Mouse (Mus musculus) cerebellum, adult 2 months (tissue): ENCODE measurements around the gene Dnajb5. TPM values are rescaled to one million over a fixed set of nuclear protein-coding genes. Genes with fewer than 3 reads are reported as not detected.
A peak's percentile ranks its signal among the peaks of the same experiment; 100 is the strongest.

Experiments used
- DNase-seq, 2 experiments: peaks; one replicate each; pipeline ENCODE4 v3.0.0; 2021
- H3K27ac ChIP-seq: fragments of 200-500 bp; 2 replicates; pipeline ENCODE4 v1.5.1; 2012; ENCODE audit warnings: low read length, control low read depth, inconsistent platforms; ENCODE audit not compliant: insufficient read depth
- H3K27me3 ChIP-seq: fragments of 200-500 bp; 2 replicates; pipeline ENCODE4 v1.6.1; 2012; ENCODE audit warnings: inconsistent platforms, mild to moderate bottlenecking, low read length, moderate library complexity; ENCODE audit not compliant: control insufficient read depth, insufficient read depth
- H3K4me1 ChIP-seq: fragments of 200-500 bp; 2 replicates; pipeline ENCODE4 v1.6.1; 2011; ENCODE audit warnings: low read length; ENCODE audit not compliant: control insufficient read depth, insufficient read depth
- H3K4me3 ChIP-seq: fragments of 200-500 bp; replicated peaks from 2 replicates; pipeline ENCODE3; 2011; ENCODE audit warnings: mild to moderate bottlenecking, low read depth, low read length, control low read depth; ENCODE audit not compliant: insufficient read depth
- CTCF ChIP-seq: fragments of 200-500 bp; IDR thresholded peaks from 2 replicates; pipeline ENCODE4 v1.5.1; 2011; ENCODE audit warnings: low read depth, mild to moderate bottlenecking, control low read depth, low read length, moderate library complexity, borderline replicate concordance; ENCODE audit not compliant: insufficient read depth
- POLR2A ChIP-seq: fragments of 200-500 bp; IDR thresholded peaks from 2 replicates; pipeline ENCODE4 v1.6.1; 2011; ENCODE audit warnings: low read length, control low read depth, borderline replicate concordance; ENCODE audit not compliant: insufficient read depth
- WGBS: fragments of 180-500 bp; shearing (Covaris S2); methylation state at CpG from one replicate; pipeline ENCODE4 v1.1.7; 2018; 5-methylcytosine and 5-hydroxymethylcytosine counted together
- polyA plus RNA-seq: library from polyadenylated mRNA; depleted of rRNA; stranded (reverse); fragments of >200 nt; gene quantifications from 2 replicates; pipeline ENCODE4 v1.2.3, GENCODE M21; 2012

The Dnajb5 gene
- polyA plus RNA-seq, 1 experiment, result 55.0 TPM

DNA sequence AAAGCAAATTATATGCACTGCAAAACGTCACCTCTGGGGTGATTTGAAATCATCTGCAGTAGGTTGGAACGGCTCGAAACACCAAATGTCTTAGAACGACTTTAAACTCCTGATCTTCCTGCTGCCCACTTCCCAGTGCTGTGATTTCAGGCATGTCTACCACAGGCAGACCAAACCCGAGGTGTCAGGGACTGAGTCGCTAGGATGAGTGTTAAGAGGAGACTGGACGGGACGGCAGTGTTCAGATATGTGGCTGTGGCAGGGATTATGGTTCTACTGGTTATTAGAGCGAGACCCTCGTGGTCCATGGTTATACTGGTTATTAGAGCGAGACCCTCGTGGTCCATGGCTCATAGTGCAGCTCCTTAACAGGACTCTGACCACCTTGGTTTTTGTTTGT, 34.3 kb upstream of the Dnajb5 start:
- H3K4me1 ChIP-seq, result no peaks in the 10 kb centered on the region
- 89% methylated on average over 12 of the region's 12 CpGs for WGBS
- DNase-seq, result no peak
- no peaks in the 10 kb centered on the region for H3K27me3 ChIP-seq
- no peak overlapping the region for H3K27ac ChIP-seq
- no peak overlapping the region for H3K4me3 ChIP-seq
- TF ChIP-seq POLR2A, result no peak

DNA sequence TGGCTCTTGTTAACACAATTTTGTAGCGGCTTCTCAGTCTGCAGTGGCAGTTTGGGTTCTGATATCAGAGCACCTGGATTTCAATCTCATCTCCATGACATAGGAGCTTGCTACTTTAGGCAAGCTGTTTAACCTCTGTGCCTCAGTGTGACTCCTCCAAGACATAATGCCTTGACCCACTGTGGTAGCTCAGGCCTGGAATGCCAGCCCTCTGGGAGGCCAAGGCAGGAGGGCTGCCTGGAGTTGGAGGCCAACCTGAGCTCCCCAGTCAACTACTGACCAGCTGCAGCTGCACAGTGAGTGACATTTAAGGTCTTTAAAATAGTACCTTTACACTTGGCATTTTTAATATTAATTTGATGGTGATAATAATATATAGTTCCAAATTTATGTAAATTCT, 33.6 kb upstream of the Dnajb5 start:
- Histone ChIP-seq H3K4me3 (no peak overlapping the region), H3K27ac (no peak overlapping the region), H3K4me1 (no peaks in the 10 kb centered on the region), H3K27me3 (no peaks in the 10 kb centered on the region)
- whole genome bisulfite sequencing, result 96% methylated on average over 1 of the region's 1 CpGs
- DNase-seq, result no peak
- TF ChIP-seq POLR2A, result no peak
- no peak for TF ChIP-seq CTCF

DNA sequence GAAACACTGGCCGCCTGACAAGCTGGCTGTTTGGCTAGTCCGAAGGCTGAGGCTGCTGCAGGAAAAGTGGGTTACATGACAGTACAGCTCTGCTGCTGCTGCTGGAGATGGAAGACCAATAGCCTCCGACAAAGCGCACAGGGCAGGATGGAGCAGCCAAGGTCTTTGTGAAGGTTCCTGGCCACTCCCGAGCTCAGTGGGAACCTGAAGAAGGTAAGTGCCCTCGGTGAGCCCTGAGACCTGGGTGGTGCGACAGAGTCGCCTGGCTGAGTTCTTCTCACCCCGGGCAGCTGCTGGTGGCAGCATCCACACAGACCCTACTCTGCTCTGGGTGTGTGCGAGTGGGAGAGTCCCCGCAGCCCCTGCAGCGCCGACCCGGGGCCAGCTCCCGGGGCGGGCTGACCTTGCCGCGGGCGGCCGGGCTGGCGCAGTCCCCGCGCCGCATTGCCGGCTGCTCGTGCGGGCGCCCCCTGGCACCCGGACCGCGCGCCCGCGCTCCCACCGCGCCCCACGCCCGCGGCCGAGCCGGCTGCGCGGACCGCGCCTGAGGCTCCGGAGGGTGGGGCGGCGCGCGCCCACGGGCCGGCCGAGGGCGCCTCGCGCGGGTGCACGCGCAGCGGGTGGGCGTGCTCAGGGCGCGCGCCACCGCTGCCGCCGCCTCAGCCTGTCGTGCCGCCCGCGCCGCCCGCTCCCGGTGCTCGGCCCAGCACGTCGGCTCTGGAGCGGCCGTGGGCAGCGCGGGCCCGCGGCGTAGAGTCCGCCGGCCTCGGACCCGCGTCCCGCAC, 32.8 kb upstream of the Dnajb5 start, which contains the start of gene Phf24:
TSS of gene Phf24 (plus strand) at position 44 of the 785 bp plus-strand sequence.
- H3K27me3 ChIP-seq, result no peaks in the 10 kb centered on the region
- 5% methylated on average over 65 of the region's 90 CpGs for WGBS

DNA sequence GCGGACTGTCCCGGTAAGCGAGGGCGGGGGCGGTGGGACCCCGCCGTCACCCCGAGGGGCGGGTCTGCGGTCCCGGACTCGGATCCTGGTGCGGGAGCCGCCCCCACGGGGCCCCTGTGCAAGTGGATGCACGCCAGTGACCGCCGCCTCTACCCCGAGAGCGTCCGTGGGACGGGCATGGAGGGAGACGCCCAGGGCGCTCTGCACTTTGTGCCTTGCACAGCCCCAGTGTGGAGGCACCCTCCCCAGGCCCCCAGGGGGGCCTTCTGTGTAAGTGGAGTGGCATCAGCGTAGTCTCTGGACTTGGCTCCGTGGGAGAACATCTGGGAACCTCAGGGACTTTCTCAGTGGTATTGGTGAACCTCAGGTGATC, 32.2 kb upstream of the Dnajb5 start:
- H3K4me1 ChIP-seq, result no peaks in the 10 kb centered on the region
- TF ChIP-seq CTCF, result no peak
- no peak for TF ChIP-seq POLR2A
- 4% methylated on average over 26 of the region's 26 CpGs for WGBS
- peak; percentile 15 to 43 for DNase-seq
- no peak overlapping the region for H3K27ac ChIP-seq
- H3K4me3 ChIP-seq, result peak overlapping the region; percentile 49
- no peaks in the 10 kb centered on the region for H3K27me3 ChIP-seq

More for the DNA sequence above, 32.8 kb upstream of the Dnajb5 start, which contains the start of gene Phf24:
- peak within 1 kb of the TSS; percentile 0; the same call in 1 of the 2 replicates for H3K27ac ChIP-seq
- H3K4me3 ChIP-seq, result peak within 1 kb of the TSS; percentile 50
- DNase-seq, result peak; percentile 43 to 50
- TF ChIP-seq CTCF (no peak), POLR2A (no peak)
- H3K4me1 ChIP-seq, result no peaks in the 10 kb centered on the region

DNA sequence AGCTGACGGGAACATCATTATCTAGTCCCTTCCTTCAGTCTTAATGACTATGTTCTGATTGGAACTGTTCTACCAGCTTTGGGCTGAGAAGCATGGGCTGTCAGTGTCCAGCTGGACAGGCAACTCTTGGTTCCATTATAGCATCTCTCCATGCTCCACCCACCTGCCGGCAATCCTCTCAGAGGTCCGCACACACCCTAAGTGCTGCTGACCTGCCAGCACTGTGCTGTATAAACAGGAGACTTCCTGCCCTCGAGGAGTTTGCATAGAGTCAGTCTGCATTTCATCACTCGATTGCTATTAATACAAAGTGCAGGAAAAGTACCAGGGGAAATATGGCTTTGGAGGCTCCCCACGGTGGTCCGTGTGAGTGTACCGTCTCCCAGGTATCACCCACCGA, 28.9 kb upstream of the Dnajb5 start:
- 80% methylated on average over 9 of the region's 9 CpGs for whole genome bisulfite sequencing
- Histone ChIP-seq H3K27ac (no peak overlapping the region), H3K4me3 (no peak overlapping the region), H3K4me1 (no peaks in the 10 kb centered on the region), H3K27me3 (no peaks in the 10 kb centered on the region)
- no peak for DNase-seq
- TF ChIP-seq CTCF (no peak), POLR2A (no peak)

DNA sequence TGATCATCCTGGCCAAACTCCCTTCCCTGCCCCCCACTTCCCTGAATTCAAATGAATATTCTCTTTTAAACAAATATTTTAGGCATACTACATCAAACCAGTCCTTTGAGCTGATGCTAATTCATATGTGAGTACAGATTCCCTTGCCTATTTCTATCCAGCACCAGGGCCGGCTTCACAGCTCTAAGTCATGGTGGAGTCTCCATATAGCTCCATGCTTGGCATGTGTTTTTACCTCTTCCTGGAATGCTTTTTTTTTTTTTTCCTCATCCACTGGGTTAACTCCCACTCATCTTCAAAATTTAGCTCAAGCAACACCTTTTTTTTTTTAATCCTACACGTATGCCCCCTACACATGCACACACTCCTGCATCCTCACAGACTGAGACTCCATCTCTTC, 28.1 kb upstream of the Dnajb5 start:
- H3K27me3 ChIP-seq, result no peaks in the 10 kb centered on the region
- H3K4me3 ChIP-seq, result no peak overlapping the region
- DNase-seq, result no peak
- no peaks in the 10 kb centered on the region for H3K4me1 ChIP-seq
- no peak overlapping the region for H3K27ac ChIP-seq
- no peak for TF ChIP-seq CTCF
- TF ChIP-seq POLR2A, result no peak
- WGBS, result 79% methylated on average over 2 of the region's 2 CpGs

DNA sequence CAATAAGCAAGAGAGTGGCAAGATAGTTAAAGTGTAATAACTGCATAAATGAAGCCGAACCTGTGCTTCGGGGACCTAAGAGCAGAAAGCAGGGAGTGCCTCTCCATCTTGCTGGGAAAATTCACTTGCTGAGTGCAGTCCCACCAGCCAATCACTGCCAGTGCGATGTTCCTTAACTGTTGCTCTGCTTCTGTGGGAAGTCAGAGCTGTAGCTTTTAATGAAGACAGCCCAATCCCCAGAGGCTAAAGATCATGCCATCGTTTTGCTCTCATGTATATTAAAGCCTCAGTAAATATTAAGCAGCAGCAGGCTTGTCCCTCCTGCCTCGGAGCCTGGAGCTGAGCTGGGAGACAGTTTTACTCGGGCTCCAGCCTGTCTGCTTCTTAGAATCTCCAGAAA, 27.6 kb upstream of the Dnajb5 start:
- no peaks in the 10 kb centered on the region for H3K27me3 ChIP-seq
- no peaks in the 10 kb centered on the region for H3K4me1 ChIP-seq
- no peak for DNase-seq
- no peak overlapping the region for H3K27ac ChIP-seq
- 66% methylated on average over 6 of the region's 6 CpGs for WGBS
- TF ChIP-seq CTCF (no peak), POLR2A (no peak)
- H3K4me3 ChIP-seq, result no peak overlapping the region

DNA sequence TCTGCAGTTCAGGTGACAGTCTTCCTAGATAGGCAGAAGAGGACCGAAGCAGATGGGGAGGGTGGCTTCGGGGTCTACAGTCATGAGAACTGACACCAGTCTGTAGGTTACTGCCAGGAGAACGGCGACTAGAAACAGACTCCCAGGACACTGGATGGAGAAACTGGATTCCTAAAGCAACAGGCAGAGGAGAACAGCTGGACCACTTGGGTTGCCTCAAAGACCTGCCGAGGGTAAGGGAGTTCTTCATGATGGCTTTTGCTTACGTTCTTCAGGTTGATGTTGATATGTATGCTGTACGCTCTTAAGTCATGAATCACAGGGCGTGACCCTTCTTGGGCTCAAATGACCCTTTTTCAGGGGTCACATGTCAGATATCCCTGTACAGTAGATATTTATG, 27.2 kb upstream of the Dnajb5 start:
- DNase-seq, result no peak
- H3K27ac ChIP-seq, result no peak overlapping the region
- TF ChIP-seq CTCF, result no peak
- no peak for TF ChIP-seq POLR2A
- 88% methylated on average over 8 of the region's 8 CpGs for WGBS
- no peaks in the 10 kb centered on the region for H3K4me1 ChIP-seq
- H3K27me3 ChIP-seq, result no peaks in the 10 kb centered on the region
- H3K4me3 ChIP-seq, result no peak overlapping the region
